Mouse (Mus musculus) CH12F3 (cell line): ENCODE results near the gene Ptcd2.

Source experiments
- in situ Hi-C: fragments of 300-500 bp; cut with MboI; formaldehyde crosslinking; loops from 2 replicates; pipeline ENCODE4 v1.14.3; 2020; ENCODE audit warnings: low sequenced_read_pairs

Gene Ptcd2

GRCm38 (mm10) chr13:99356428-99357265 is 12.1 kb upstream of the Ptcd2 start:
- in situ Hi-C loops = no loop called here

GRCm38 (mm10) chr13:99355861-99356260 is 11.4 kb upstream of the Ptcd2 start:
- in situ Hi-C loops = no loop called here

- in situ Hi-C loops = no loop called here
These were observed 10.6 kb upstream of the Ptcd2 start for GRCm38 (mm10) chr13:99355072-99355471.

- in situ Hi-C loops = no loop called here
These were observed 9.0 kb upstream of the Ptcd2 start for GRCm38 (mm10) chr13:99353490-99353851.

- in situ Hi-C loops = no loop called here
These were observed 8.4 kb upstream of the Ptcd2 start for GRCm38 (mm10) chr13:99352758-99353489.

- in situ Hi-C loops = no loop called here
These were observed 7.1 kb upstream of the Ptcd2 start for GRCm38 (mm10) chr13:99351596-99351995.

GRCm38 (mm10) chr13:99351186-99351585 is 6.7 kb upstream of the Ptcd2 start:
- in situ Hi-C loops = no loop called here

GRCm38 (mm10) chr13:99350009-99350408 is 5.5 kb upstream of the Ptcd2 start:
- in situ Hi-C loops = no loop called here

- in situ Hi-C loops = no loop called here
These were observed 468 bp downstream of the Ptcd2 start for GRCm38 (mm10) chr13:99343876-99344598.

- in situ Hi-C loops = no loop called here
These were observed 3.0 kb downstream of the Ptcd2 start for GRCm38 (mm10) chr13:99341504-99341903.

GRCm38 (mm10) chr13:99337510-99337909 is 7.0 kb downstream of the Ptcd2 start:
- in situ Hi-C loops = no loop called here

- in situ Hi-C loops = no loop called here
These were observed 13.2 kb downstream of the Ptcd2 start for GRCm38 (mm10) chr13:99331255-99331654.

GRCm38 (mm10) chr13:99324337-99324685 is 20.2 kb downstream of the Ptcd2 start:
- in situ Hi-C loops = loop anchor here (25.0 kb wide), 1 partner anchor 462 kb away; no protein-coding TSS in a partner anchor

GRCm38 (mm10) chr13:99323632-99324336 is 20.7 kb downstream of the Ptcd2 start:
- in situ Hi-C loops = loop anchor here (25.0 kb wide), 1 partner anchor 461 kb away; no protein-coding TSS in a partner anchor

- in situ Hi-C loops = loop anchor here (25.0 kb wide), 1 partner anchor 461 kb away; no protein-coding TSS in a partner anchor
These were observed 21.6 kb downstream of the Ptcd2 start for GRCm38 (mm10) chr13:99322915-99323314.

- in situ Hi-C loops = loop anchor here (25.0 kb wide), 1 partner anchor 458 kb away; no protein-coding TSS in a partner anchor
These were observed 24.1 kb downstream of the Ptcd2 start for GRCm38 (mm10) chr13:99320453-99320852.

- in situ Hi-C loops = loop anchor here (25.0 kb wide), 1 partner anchor 455 kb away; no protein-coding TSS in a partner anchor
These were observed 27.4 kb downstream of the Ptcd2 start for GRCm38 (mm10) chr13:99317058-99317457.

- in situ Hi-C loops = loop anchor here (25.0 kb wide), 1 partner anchor 454 kb away; no protein-coding TSS in a partner anchor
These were observed 28.1 kb downstream of the Ptcd2 start for GRCm38 (mm10) chr13:99316366-99316765.

- in situ Hi-C loops = loop anchor here (25.0 kb wide), 1 partner anchor 452 kb away; no protein-coding TSS in a partner anchor
These were observed 29.8 kb downstream of the Ptcd2 start for GRCm38 (mm10) chr13:99314657-99315181.

GRCm38 (mm10) chr13:99314098-99314497 is 30.4 kb downstream of the Ptcd2 start:
- in situ Hi-C loops = loop anchor here (25.0 kb wide), 1 partner anchor 452 kb away; no protein-coding TSS in a partner anchor
